Mouse (Mus musculus) lung, postnatal 14 days (tissue): ENCODE measurements around the gene Tent4b.
"Not testable (repeated sequence)": the region's sequence is repeated elsewhere in the genome, so short reads cannot be mapped to it uniquely, and the experiment has no call there.

Source experiments
- DNase-seq: peaks from one replicate; pipeline ENCODE4 v3.0.0; 2021

The Tent4b gene

GRCm38 (mm10) chr8:88198945-88199571, at the start of gene Tent4b:
Gene Tent4b (plus strand): TSS chr8:88199213.
- DNase-seq, result peak; percentile 94

GRCm38 (mm10) chr8:88150910-88151371, 48.1 kb upstream of the Tent4b start:
- DNase-seq, result no peak

- no peak for DNase-seq
Observed at GRCm38 (mm10) chr8:88160237-88160995, 38.6 kb upstream of the Tent4b start.

- peak; percentile 79 for DNase-seq
Observed at GRCm38 (mm10) chr8:88161439-88161838, 37.6 kb upstream of the Tent4b start.

GRCm38 (mm10) chr8:88175264-88175663, 23.7 kb upstream of the Tent4b start:
- DNase-seq, result no peak

GRCm38 (mm10) chr8:88177291-88177690, 21.7 kb upstream of the Tent4b start:
- no peak for DNase-seq

- no peak for DNase-seq
Observed at GRCm38 (mm10) chr8:88183121-88183520, 15.9 kb upstream of the Tent4b start.

GRCm38 (mm10) chr8:88184914-88185313, 14.1 kb upstream of the Tent4b start:
- DNase-seq, result no peak

- DNase-seq, result no peak
Observed at GRCm38 (mm10) chr8:88185716-88186115, 13.3 kb upstream of the Tent4b start.

- no peak for DNase-seq
Observed at GRCm38 (mm10) chr8:88197328-88197727, 1.7 kb upstream of the Tent4b start.

GRCm38 (mm10) chr8:88198551-88198944, 465 bp upstream of the Tent4b start:
- DNase-seq, result peak; percentile 38

- peak; percentile 31 for DNase-seq
Observed at GRCm38 (mm10) chr8:88199700-88200601, 938 bp downstream of the Tent4b start.

- no peak for DNase-seq
Observed at GRCm38 (mm10) chr8:88200724-88201495, 1.9 kb downstream of the Tent4b start.

GRCm38 (mm10) chr8:88201641-88202040, 2.6 kb downstream of the Tent4b start:
- no peak for DNase-seq

- DNase-seq, result no peak
Observed at GRCm38 (mm10) chr8:88206016-88206415, 7.0 kb downstream of the Tent4b start.

GRCm38 (mm10) chr8:88207121-88207821, 8.3 kb downstream of the Tent4b start:
- DNase-seq, result no peak

GRCm38 (mm10) chr8:88209930-88210827, 11.2 kb downstream of the Tent4b start:
- DNase-seq, result not testable (repeated sequence)

- DNase-seq, result no peak
Observed at GRCm38 (mm10) chr8:88221353-88221752, 22.3 kb downstream of the Tent4b start.

- DNase-seq, result no peak
Observed at GRCm38 (mm10) chr8:88225358-88225757, 26.3 kb downstream of the Tent4b start.

GRCm38 (mm10) chr8:88227851-88228250, 28.8 kb downstream of the Tent4b start:
- DNase-seq, result no peak

GRCm38 (mm10) chr8:88228286-88228685, 29.3 kb downstream of the Tent4b start:
- DNase-seq, result no peak
